Mouse (Mus musculus) kidney, adult 2 months (tissue): Measurements from ENCODE around the gene Chd3.

Source experiments
- CTCF ChIP-seq: fragments of 200-500 bp; conservative IDR thresholded peaks from 2 replicates; pipeline ENCODE4 v1.5.1; 2011; ENCODE audit warnings: low read depth, mild to moderate bottlenecking, control low read depth, low read length, moderate library complexity, mixed read lengths; ENCODE audit not compliant: insufficient read depth, insufficient read length
- POLR2A ChIP-seq: fragments of 200-500 bp; IDR thresholded peaks from one replicate; pipeline ENCODE4 v1.6.1; 2011; ENCODE audit warnings: low read depth, low read length, control low read depth

DNA sequence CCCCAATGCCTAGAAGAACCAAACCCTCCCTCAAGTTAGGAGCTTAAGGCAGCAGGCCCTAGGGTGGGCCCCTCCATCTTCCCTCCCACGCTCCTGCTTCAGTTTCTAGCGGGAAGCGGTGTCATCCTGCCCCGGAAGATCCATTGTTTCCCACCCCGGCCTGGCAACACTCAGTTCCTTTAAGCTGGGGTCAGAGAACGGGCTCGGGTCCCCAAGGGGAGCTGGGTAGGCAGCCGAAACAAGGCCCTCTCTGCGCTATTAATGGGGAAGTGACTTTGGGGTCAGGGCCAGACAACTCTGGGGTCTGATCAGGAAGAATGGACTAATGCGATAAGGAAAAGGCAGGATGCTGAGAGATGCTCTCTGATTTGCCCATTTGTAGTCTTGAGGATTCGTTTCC, 27.6 kb upstream of the Chd3 start:
- TF ChIP-seq POLR2A (no peak), CTCF (no peak)
